Mouse (Mus musculus) ES-CJ7 (cell line): ENCODE results near the gene Polr2e.
A peak's percentile ranks its signal among the peaks of the same experiment; 100 is the strongest.

ENCODE experiments used
- DNase-seq: peaks from one replicate; pipeline ENCODE4 v3.0.0; 2011; ENCODE audit warnings: low read depth, low spot score

Polr2e gene

GRCm38 (mm10) chr10:80039559-80039979, at the start of gene Polr2e:
Polr2e (minus strand) TSS chr10:80039795.
- DNase-seq, result peak; percentile 99

- DNase-seq, result peak; percentile 33
These were observed 49.6 kb upstream of the Polr2e start for GRCm38 (mm10) chr10:80089146-80089545.

GRCm38 (mm10) chr10:80087483-80087882, 47.9 kb upstream of the Polr2e start:
- DNase-seq, result no peak

DNA sequence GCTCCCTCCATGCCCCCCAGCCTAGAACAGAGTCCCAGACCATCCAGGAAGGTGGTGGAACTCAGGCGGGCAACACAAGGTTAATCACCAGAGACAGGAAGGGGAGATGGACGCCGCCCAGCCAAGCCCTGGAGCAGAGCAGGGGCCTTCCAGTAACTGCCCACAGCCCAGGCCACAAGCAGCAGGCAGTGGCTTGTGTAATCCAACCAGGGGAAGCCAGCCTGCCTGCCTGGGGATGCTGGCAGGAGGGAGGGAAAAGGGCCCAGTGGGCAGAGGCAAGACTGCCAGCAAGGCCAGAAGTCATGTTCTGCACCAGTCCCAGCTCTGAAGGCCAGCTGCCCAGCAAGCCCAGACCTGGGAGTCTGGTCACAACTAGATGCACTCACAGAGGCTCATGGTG, 47.3 kb upstream of the Polr2e start:
- DNase-seq, result no peak

- no peak for DNase-seq
These were observed 45.4 kb upstream of the Polr2e start for GRCm38 (mm10) chr10:80084817-80085487.

DNA sequence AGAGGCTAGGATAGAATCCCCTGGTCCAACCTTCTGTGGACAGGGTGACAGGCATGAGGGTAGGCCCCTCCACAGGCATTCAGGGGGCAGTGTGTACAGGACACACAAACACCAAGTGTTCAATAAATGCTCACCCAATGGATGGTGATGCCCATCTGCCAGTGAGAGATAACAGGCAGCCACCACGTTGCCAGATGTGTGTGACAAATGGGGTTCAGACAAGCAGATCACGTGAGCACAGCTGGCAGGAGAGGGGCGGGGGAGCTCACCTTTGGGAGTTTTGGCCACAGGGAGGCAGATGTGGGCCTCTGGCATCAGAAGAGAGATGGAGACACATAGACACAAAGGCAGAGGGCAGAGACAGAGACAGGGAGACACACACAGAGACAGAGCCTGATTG, 41.5 kb upstream of the Polr2e start:
- DNase-seq, result no peak

DNA sequence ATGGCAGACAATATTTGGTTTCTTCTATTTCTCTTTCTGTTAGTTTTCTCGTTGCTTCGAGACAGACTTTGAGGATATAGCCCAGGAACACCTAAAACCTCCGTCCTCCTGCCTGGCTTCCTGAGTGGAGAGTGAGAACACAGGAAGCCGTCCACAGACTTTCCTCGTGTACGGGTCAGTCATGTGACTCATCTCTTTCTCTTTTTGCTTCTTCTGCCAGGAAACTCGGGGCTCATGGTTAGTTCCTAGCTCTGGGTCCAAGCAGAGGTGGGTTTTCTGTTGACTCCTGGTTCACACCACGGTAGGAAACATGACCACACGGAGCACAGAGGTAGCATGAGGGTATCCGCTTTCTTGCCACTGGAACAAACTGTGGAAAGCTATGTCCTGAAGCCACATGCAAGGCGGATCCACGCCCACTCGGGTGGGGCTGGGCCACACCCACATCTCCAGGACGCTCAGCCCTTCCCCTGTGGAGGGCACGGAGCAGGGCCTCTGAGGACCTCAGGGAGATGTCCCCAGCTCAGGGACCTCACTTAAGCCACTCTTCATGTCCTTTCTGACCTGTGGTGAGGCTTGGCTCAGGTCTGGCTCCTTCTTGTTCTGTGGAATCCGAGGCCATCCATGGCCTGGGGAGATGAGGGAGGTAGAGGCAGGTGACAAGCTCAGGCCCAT, 40.9 kb upstream of the Polr2e start:
- no peak for DNase-seq

GRCm38 (mm10) chr10:80078366-80078765, 38.8 kb upstream of the Polr2e start:
- no peak for DNase-seq

- DNase-seq, result no peak
These were observed 37.7 kb upstream of the Polr2e start for GRCm38 (mm10) chr10:80077312-80077711.

DNA sequence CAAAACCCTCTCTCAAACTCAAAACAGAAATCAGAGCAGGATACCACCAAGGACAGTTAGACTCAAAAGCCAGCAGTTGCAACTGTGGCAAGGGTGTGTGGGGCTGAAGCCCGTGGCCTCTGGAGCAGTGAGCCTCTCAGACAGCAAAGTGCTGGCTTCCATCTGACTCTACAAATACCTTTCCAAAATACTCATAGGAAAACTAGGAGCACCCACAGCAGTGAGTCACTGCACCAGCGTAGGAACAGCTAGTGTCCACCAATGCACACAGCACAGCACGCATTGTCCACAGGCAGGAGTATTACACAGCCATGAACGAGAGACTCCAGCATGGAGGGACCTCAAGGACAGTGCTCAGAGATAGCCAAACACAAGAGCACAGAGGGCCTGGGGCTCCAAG, 36.8 kb upstream of the Polr2e start:
- DNase-seq, result no peak

DNA sequence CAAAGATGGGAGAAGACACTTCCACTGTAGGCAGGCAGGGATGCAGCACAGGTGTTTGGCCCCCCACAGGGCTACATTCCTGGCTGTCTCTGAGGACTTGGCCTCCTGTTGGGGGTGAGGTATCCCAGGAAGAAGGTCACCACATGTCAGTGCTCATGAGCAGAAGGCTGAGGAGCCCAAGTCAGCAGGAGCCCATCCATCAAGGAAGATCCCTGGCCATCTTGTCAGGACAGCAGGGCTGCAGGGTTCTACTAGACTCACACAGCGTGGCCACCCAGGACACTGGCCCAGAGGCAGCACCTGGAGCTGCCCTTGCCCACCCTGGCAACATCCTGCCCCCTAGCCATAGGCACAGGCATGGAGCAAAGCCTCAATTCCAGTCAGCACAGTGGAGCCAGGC, 36.3 kb upstream of the Polr2e start:
- no peak for DNase-seq

- peak; percentile 86 for DNase-seq
These were observed 35.4 kb upstream of the Polr2e start for GRCm38 (mm10) chr10:80074813-80075601.

- DNase-seq, result no peak
These were observed 33.3 kb upstream of the Polr2e start for GRCm38 (mm10) chr10:80072623-80073489.

- DNase-seq, result no peak
These were observed 31.9 kb upstream of the Polr2e start for GRCm38 (mm10) chr10:80071516-80071900.

GRCm38 (mm10) chr10:80070837-80071515, 31.4 kb upstream of the Polr2e start:
- DNase-seq, result no peak

DNA sequence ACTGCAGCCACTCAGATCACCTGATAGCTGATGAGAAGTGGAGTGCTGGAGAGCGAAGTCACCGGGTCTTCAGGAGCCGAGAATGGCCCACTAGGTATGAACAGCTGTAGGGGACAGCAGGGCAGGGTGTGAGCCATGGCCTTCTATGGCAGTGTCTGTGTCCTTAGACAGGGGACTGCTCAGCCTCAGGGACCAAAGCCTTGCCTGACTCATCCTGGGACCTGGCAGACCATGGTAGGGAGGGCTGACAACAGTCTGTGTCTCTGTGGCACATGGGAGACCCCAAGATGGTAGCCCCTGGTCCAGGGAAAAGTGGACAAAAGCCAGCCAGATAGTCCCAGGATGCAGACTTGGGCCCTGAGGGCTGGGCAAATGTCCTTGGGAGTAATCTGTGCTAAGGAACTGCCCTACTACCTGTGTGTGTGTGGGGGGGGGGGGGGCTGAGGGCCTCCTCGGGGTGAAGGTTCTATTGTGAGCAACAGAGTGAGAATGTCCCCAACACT, 30.4 kb upstream of the Polr2e start:
- DNase-seq, result no peak

DNA sequence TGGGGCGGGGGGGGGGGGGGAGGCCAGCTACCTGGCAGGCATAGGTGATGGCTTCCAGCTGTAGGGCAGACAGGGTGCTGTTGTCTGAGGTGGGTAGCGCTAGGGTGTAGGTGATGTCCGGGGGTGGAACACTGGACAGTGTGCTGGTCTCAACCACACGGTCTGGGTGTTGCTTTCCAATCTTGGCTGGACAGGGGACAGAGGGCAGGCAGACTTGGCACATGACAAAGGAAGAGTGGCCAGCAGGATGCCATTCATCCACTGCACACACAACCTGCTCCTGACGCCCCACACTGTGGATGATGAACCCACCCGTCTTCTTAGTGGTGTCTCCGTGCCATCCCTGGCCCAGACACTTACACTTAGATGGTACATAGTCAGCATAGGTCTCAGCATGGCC, 29.7 kb upstream of the Polr2e start:
- DNase-seq, result no peak

GRCm38 (mm10) chr10:80063877-80064650, 24.5 kb upstream of the Polr2e start:
- DNase-seq, result no peak

- no peak for DNase-seq
These were observed 23.5 kb upstream of the Polr2e start for GRCm38 (mm10) chr10:80063104-80063503.

- no peak for DNase-seq
These were observed 18.2 kb upstream of the Polr2e start for GRCm38 (mm10) chr10:80057683-80058326.
